22 mouse cellular contexts compared by ENCODE assay signal in genomic region chr13:33105626-33106025, GRCm38 (mm10). TPM values are rescaled to one million over a fixed set of nuclear protein-coding genes. Genes with fewer than 3 reads are reported as not detected.
"Had no signal": no experiment of that assay in that cellular context is flagged by ENCODE, and none has a peak within 500 bp of the region (broad histone marks: within the 10 kb centered on the region; RNA-seq: fewer than 3 reads in every experiment).

No protein-coding gene starts in this region.

- H3K4me1 ChIP-seq: midbrain, embryonic 13.5 days; midbrain, embryonic 15.5 days; neural tube, embryonic 13.5 days; neural tube, embryonic 15.5 days; stomach, embryonic 15.5 days had no signal

- DNase-seq: lung, adult 18-20 months; lung, embryonic 14.5 days; lung, postnatal 10 days; right cerebral cortex, postnatal 14 days; thymus, adult 18-20 months; thymus, postnatal 25 days; thymus, postnatal 4 days had no signal

- H3K36me3 ChIP-seq: midbrain, embryonic 13.5 days; midbrain, embryonic 15.5 days; neural tube, embryonic 13.5 days; neural tube, embryonic 15.5 days; stomach, embryonic 15.5 days had no signal

- H3K27me3 ChIP-seq: megakaryocyte, embryonic 14.5 days; midbrain, embryonic 13.5 days; midbrain, embryonic 15.5 days; neural tube, embryonic 13.5 days; neural tube, embryonic 15.5 days; stomach, embryonic 15.5 days had no signal

- H3K4me3 ChIP-seq: megakaryocyte, embryonic 14.5 days; midbrain, embryonic 13.5 days; midbrain, embryonic 15.5 days; myocyte; neural tube, embryonic 13.5 days; neural tube, embryonic 15.5 days; stomach, embryonic 15.5 days had no signal

- H3K27ac ChIP-seq: macrophage; midbrain, embryonic 13.5 days; midbrain, embryonic 15.5 days; neural tube, embryonic 13.5 days; neural tube, embryonic 15.5 days; stomach, embryonic 15.5 days had no signal

RNA-seq across cellular contexts. Expression of gene Serpinb1b, which starts 27.3 kb away (rescaled TPM):
- total RNA-seq: megakaryocyte progenitor cell, adult 5-6 weeks had no signal
- polyA plus RNA-seq: liver, embryonic 16.5 days; neural tube, embryonic 11.5 days had no signal

RNA-seq across cellular contexts. Expression of gene Serpinb9c, which starts 53.9 kb away (rescaled TPM):
- total RNA-seq: megakaryocyte progenitor cell, adult 5-6 weeks had no signal
- polyA plus RNA-seq: liver, embryonic 16.5 days; lung, embryonic 14.5 days; lung, embryonic 16.5 days; macrophage; midbrain, embryonic 11.5 days; midbrain, embryonic 13.5 days; midbrain, embryonic 15.5 days; neural tube, embryonic 11.5 days; neural tube, embryonic 13.5 days; neural tube, embryonic 15.5 days; spleen, adult 2 months; stomach, embryonic 15.5 days; urinary bladder, adult 2 months had no signal
